In the genomic region with DNA sequence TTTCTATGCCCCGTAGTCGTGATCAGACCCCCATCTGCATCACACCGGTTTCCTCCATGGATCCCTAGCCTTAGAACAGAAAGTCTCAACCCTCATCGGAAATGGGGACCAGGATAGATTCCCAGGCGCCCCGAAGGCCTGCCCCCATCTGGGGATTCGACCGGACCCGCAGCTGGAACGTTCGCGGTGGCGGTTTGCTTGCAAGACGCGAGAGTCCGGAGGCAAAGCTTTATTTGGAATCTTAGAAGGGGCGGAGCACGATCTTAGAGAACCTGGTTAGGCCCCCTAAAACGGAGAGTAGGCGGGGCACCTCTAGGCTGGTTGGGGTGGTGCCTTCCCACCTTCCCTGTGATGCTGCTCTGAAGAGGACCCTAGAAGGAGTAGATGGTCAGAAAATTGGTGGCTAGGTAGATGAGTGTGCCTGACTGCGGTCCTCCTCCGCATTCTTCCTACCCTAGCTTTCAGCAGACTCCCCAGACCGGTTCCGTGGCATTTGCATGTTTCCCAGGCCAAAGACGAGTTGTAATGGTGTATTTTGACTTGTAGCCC, we compare ENCODE assay signal across 8 mouse cellular contexts. TPM values are rescaled to one million over a fixed set of nuclear protein-coding genes. Genes with fewer than 3 reads are reported as not detected.
DNase-seq lines count a peak whose midpoint lies in the region; ATAC-seq lines count a peak whose summit lies in the region.

No protein-coding gene starts in this region.

- peak overlapping the region; percentile 72 for H3K4me3 ChIP-seq in embryonic facial prominence, embryonic 15.5 days (replicated peaks)
- peak overlapping the region; percentile 69 for H3K4me3 ChIP-seq in hindbrain, embryonic 10.5 days
- H3K4me3 ChIP-seq in limb, embryonic 13.5 days, result peak overlapping the region; percentile 65
- H3K4me3 ChIP-seq in midbrain, embryonic 11.5 days (ENCODE audit: low read depth, low read length), result peak overlapping the region; percentile 60

- H3K4me1 ChIP-seq in embryonic facial prominence, embryonic 15.5 days, result peaks cover 11% of the 10 kb centered on the region
- peaks cover 17% of the 10 kb centered on the region for H3K4me1 ChIP-seq in hindbrain, embryonic 10.5 days (replicated peaks)
- H3K4me1 ChIP-seq in limb, embryonic 13.5 days, result peaks cover 6% of the 10 kb centered on the region
- peaks cover 10% of the 10 kb centered on the region; the same call in 1 of the 2 replicates for H3K4me1 ChIP-seq in midbrain, embryonic 11.5 days (ENCODE audit: control insufficient read depth, insufficient read depth, low read length)

- peak; percentile 18 for DNase-seq in ES-CJ7 (ENCODE audit: low read depth, low spot score)
- peak; percentile 51 for DNase-seq in adrenal gland, postnatal 14 days
- DNase-seq in hindbrain, embryonic 10.5 days (ENCODE audit: low spot score), result peak; percentile 36
- DNase-seq in midbrain, embryonic 11.5 days (ENCODE audit: low spot score, missing footprints), result peak; percentile 89
- no peak for DNase-seq in layer of hippocampus, postnatal 25 days (ENCODE audit: extremely low spot score in 1 of 2, low spot score in 1 of 2)
- DNase-seq in layer of hippocampus, adult 9-11 months, result no peak

- peak overlapping the region; percentile 45; the same call in 1 of the 2 replicates for H3K27ac ChIP-seq in embryonic facial prominence, embryonic 15.5 days (replicated peaks)
- peak overlapping the region; percentile 84; the same call in 1 of the 2 replicates for H3K27ac ChIP-seq in hindbrain, embryonic 10.5 days
- H3K27ac ChIP-seq in limb, embryonic 13.5 days, result no peak overlapping the region
- no peak overlapping the region for H3K27ac ChIP-seq in midbrain, embryonic 11.5 days (ENCODE audit: low read depth, low read length)

- no peaks in the 10 kb centered on the region for H3K27me3 ChIP-seq in embryonic facial prominence, embryonic 15.5 days
- H3K27me3 ChIP-seq in hindbrain, embryonic 10.5 days (ENCODE audit: insufficient read depth, poor library complexity, severe bottlenecking), result no peaks in the 10 kb centered on the region
- H3K27me3 ChIP-seq in limb, embryonic 13.5 days, result no peaks in the 10 kb centered on the region
- no peaks in the 10 kb centered on the region; the same call in 1 of the 2 replicates for H3K27me3 ChIP-seq in midbrain, embryonic 11.5 days (ENCODE audit: control insufficient read depth, insufficient read depth, low read length)

- 4% methylated on average over 25 of the region's 25 CpGs for WGBS in embryonic facial prominence, embryonic 15.5 days
- 3% methylated on average over 25 of the region's 25 CpGs for WGBS in hindbrain, embryonic 10.5 days
- WGBS in limb, embryonic 13.5 days, result 2% methylated on average over 25 of the region's 25 CpGs
- 2% methylated on average over 25 of the region's 25 CpGs for WGBS in midbrain, embryonic 11.5 days

- 0 out of 2 replicates have a peak overlapping the region, but pooled peaks have one; percentile 49 for H3K9ac ChIP-seq in embryonic facial prominence, embryonic 15.5 days
- H3K9ac ChIP-seq in limb, embryonic 13.5 days, result peak overlapping the region; percentile 70
- H3K9ac ChIP-seq in midbrain, embryonic 11.5 days (ENCODE audit: low read length), result peak overlapping the region; percentile 70

- H3K4me2 ChIP-seq in embryonic facial prominence, embryonic 15.5 days (replicated peaks), result peak overlapping the region; percentile 90
- H3K4me2 ChIP-seq in limb, embryonic 13.5 days (replicated peaks), result peak overlapping the region; percentile 95
- peak overlapping the region; percentile 81 for H3K4me2 ChIP-seq in midbrain, embryonic 11.5 days

- no peaks in the 10 kb centered on the region for H3K9me3 ChIP-seq in embryonic facial prominence, embryonic 15.5 days (replicated peaks)
- no peaks in the 10 kb centered on the region for H3K9me3 ChIP-seq in hindbrain, embryonic 10.5 days
- no peaks in the 10 kb centered on the region for H3K9me3 ChIP-seq in limb, embryonic 13.5 days
- no peaks in the 10 kb centered on the region for H3K9me3 ChIP-seq in midbrain, embryonic 11.5 days (ENCODE audit: control insufficient read depth, low read length)

- peak; percentile 17; the same call in 1 of the 2 replicates for ATAC-seq in embryonic facial prominence, embryonic 15.5 days (ENCODE audit: insufficient number of reproducible peaks, low FRiP score, low TSS enrichment, low read depth)
- peak; percentile 51 for ATAC-seq in limb, embryonic 13.5 days (ENCODE audit: low FRiP score, low read depth)
- ATAC-seq in midbrain, embryonic 11.5 days (ENCODE audit: low FRiP score), result peak; percentile 17

- peaks cover 4% of the 10 kb centered on the region for H3K36me3 ChIP-seq in embryonic facial prominence, embryonic 15.5 days
- H3K36me3 ChIP-seq in hindbrain, embryonic 10.5 days, result 0 out of 2 replicates have a peak, but pooled peaks cover 3% of the 10 kb centered on the region
- peaks cover 4% of the 10 kb centered on the region; the same call in 1 of the 2 replicates for H3K36me3 ChIP-seq in limb, embryonic 13.5 days
- no peaks in the 10 kb centered on the region for H3K36me3 ChIP-seq in midbrain, embryonic 11.5 days (ENCODE audit: control insufficient read depth, insufficient read depth, low read length)

RNA-seq across cellular contexts. Expression of gene Tmem159, which starts 0.9 kb away (rescaled TPM):
- 46.4 and 59.7 TPM in 2 replicates for total RNA-seq in adrenal gland, postnatal 14 days (2021)
- 31.2 and 32.2 TPM in 2 replicates for polyA plus RNA-seq in embryonic facial prominence, embryonic 15.5 days (2015; fragmentation: Nextera tagmentation; extraction: Ambion mirVana)
- 25.1 and 27.3 TPM in 2 replicates for polyA plus RNA-seq in hindbrain, embryonic 10.5 days (2016; fragmentation: Nextera tagmentation; extraction: Ambion mirVana)
- 26.8 and 27.1 TPM in 2 replicates for polyA plus RNA-seq in limb, embryonic 13.5 days (2015; fragmentation: Nextera tagmentation; extraction: Ambion mirVana)
- polyA plus RNA-seq in midbrain, embryonic 11.5 days (2014; fragmentation: Nextera tagmentation; extraction: Ambion mirVana), result 23.2 and 23.6 TPM in 2 replicates
- 10 to 100 TPM; 11.2 to 12.1 TPM for total RNA-seq in layer of hippocampus, postnatal 25 days (2021)

RNA-seq across cellular contexts. Expression of gene Dnah3, which starts 8.0 kb away (rescaled TPM):
- total RNA-seq in adrenal gland, postnatal 14 days (2021), result not detected in 2 replicates
- 1.1 and 2.0 TPM in 2 replicates for polyA plus RNA-seq in embryonic facial prominence, embryonic 15.5 days (2015; fragmentation: Nextera tagmentation; extraction: Ambion mirVana)
- polyA plus RNA-seq in hindbrain, embryonic 10.5 days (2016; fragmentation: Nextera tagmentation; extraction: Ambion mirVana), result 0.24 TPM in 1 of 2 replicates, not detected in the other
- polyA plus RNA-seq in limb, embryonic 13.5 days (2015; fragmentation: Nextera tagmentation; extraction: Ambion mirVana), result not detected in 2 replicates
- polyA plus RNA-seq in midbrain, embryonic 11.5 days (2014; fragmentation: Nextera tagmentation; extraction: Ambion mirVana), result 0.03 TPM in 1 of 2 replicates, not detected in the other
- total RNA-seq in layer of hippocampus, postnatal 25 days (2021), result under 1 TPM; 0.05 to 0.45 TPM

RNA-seq across cellular contexts. Expression of gene Zp2, which starts 42.0 kb away (rescaled TPM):
- total RNA-seq in adrenal gland, postnatal 14 days (2021), result not detected in 2 replicates
- polyA plus RNA-seq in embryonic facial prominence, embryonic 15.5 days (2015; fragmentation: Nextera tagmentation; extraction: Ambion mirVana), result 0.09 TPM in 2 replicates
- polyA plus RNA-seq in hindbrain, embryonic 10.5 days (2016; fragmentation: Nextera tagmentation; extraction: Ambion mirVana), result 0.11 TPM in 1 of 2 replicates, not detected in the other
- polyA plus RNA-seq in limb, embryonic 13.5 days (2015; fragmentation: Nextera tagmentation; extraction: Ambion mirVana), result 0.06 and 0.10 TPM in 2 replicates
- polyA plus RNA-seq in midbrain, embryonic 11.5 days (2014; fragmentation: Nextera tagmentation; extraction: Ambion mirVana), result not detected in 2 replicates
- under 1 TPM in 1 of 2 experiments, not detected in 1; 0.45 TPM for total RNA-seq in layer of hippocampus, postnatal 25 days (2021)

Comparison
In these comparisons a context has a peak if more than half of its experiments do, and no peak if none do; other contexts are left out.
1. DNase-seq: peak in ES-CJ7 (single experiment), adrenal gland, postnatal 14 days (single experiment), hindbrain, embryonic 10.5 days (single experiment) and midbrain, embryonic 11.5 days (single experiment); none in layer of hippocampus, postnatal 25 days (0 of 2) and layer of hippocampus, adult 9-11 months (single experiment).
2. H3K27ac ChIP-seq: peak in embryonic facial prominence, embryonic 15.5 days (single experiment) and hindbrain, embryonic 10.5 days (single experiment); none in limb, embryonic 13.5 days (single experiment) and midbrain, embryonic 11.5 days (single experiment).
3. Peak in every context shown above with its lines, with median percentiles within 50 percentile points of each other: ATAC-seq, H3K4me2 ChIP-seq, H3K4me3 ChIP-seq and H3K9ac ChIP-seq.